Comparison of ENCODE assay signal across 19 mouse cellular contexts in the genomic region with DNA sequence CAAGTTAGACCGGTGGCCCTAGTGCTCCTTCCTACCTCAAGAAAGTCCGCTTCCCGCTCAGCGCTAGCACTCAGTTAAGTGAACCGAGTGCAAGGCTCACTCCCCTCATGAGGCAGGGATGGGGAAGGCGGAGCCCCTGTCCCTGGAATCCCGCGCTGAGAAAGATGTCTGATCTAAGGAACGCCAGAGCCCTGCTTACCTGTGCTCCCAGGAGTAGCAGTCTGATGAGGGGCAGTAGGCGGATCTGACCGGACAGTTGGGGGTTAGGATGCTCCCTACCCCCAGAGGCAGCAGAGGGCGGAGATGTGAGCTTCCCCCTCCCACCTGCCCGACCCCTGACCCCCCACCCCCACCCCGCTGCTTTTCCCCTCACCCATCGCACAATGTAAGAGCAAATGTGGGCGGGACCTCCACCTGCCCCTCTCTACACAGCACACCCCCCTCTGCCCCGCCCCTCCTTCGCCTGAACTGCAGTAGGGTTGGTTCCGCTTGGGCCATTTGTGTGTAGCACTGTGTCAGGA. TPM values are rescaled to one million over a fixed set of nuclear protein-coding genes. Genes with fewer than 3 reads are reported as not detected.
DNase-seq lines count a peak whose midpoint lies in the region; ATAC-seq and TF ChIP-seq lines count a peak whose summit lies in the region.
"Had no signal": no experiment of that assay in that cellular context is flagged by ENCODE, and none has a peak within 500 bp of the region (broad histone marks: within the 10 kb centered on the region; RNA-seq: fewer than 3 reads in every experiment).

Gene Eras (minus strand): TSS at position 338 of the 521 bp plus-strand sequence.

- 14% methylated on average over 17 of the region's 19 CpGs for WGBS in heart, embryonic 13.5 days
- 29% methylated on average over 18 of the region's 19 CpGs for WGBS in kidney, embryonic 16.5 days
- WGBS in kidney, embryonic 14.5 days, result 26% methylated on average over 17 of the region's 19 CpGs

- ATAC-seq in heart, embryonic 13.5 days (ENCODE audit: extremely low read depth, insufficient number of reproducible peaks, low FRiP score, low TSS enrichment), result no peak
- 0 out of 2 replicates have a peak, but pooled peaks have one; percentile 31 for ATAC-seq in kidney, embryonic 16.5 days (ENCODE audit: low FRiP score, low TSS enrichment)
- ATAC-seq in kidney, embryonic 14.5 days (ENCODE audit: low FRiP score, low TSS enrichment), result no peak

- intact Hi-C loops in left cerebral cortex, postnatal 14 days (cut with DNase I), result loop anchor here (10.0 kb wide), 1 partner anchor 206 kb away; the partner anchor contains the start of gene Wdr13

- TF ChIP-seq CTCF in ES-Bruce4 (IDR thresholded peaks at IDR 0.05; ENCODE audit: low read depth, low read length), result no peak
- TF ChIP-seq CTCF in bone marrow macrophage, adult 2 months (IDR thresholded peaks at IDR 0.05; ENCODE audit: low read depth, low read length), result no peak

- no peak within 1 kb of the TSS for H3K9ac ChIP-seq in heart, embryonic 13.5 days
- no peak within 1 kb of the TSS for H3K9ac ChIP-seq in kidney, embryonic 16.5 days (replicated peaks; ENCODE audit: low read length)
- H3K9ac ChIP-seq in kidney, embryonic 14.5 days (ENCODE audit: low read depth, low read length), result no peak within 1 kb of the TSS
- peak within 1 kb of the TSS; percentile 32 for H3K9ac ChIP-seq in ES-Bruce4 (ENCODE audit: low read depth, poor library complexity, severe bottlenecking)
- H3K9ac ChIP-seq: limb, embryonic 13.5 days; liver, embryonic 15.5 days had no signal

- H3K36me3 ChIP-seq in heart, embryonic 13.5 days, result peaks cover 32% of the 10 kb centered on the region
- peaks cover 15% of the 10 kb centered on the region; the same call in 1 of the 2 replicates for H3K36me3 ChIP-seq in kidney, embryonic 16.5 days (ENCODE audit: insufficient read depth, low read length)
- H3K36me3 ChIP-seq in kidney, embryonic 14.5 days (ENCODE audit: control insufficient read depth, insufficient read depth, low read length), result peaks cover 5% of the 10 kb centered on the region; the same call in 1 of the 2 replicates
- H3K36me3 ChIP-seq in ES-Bruce4 (ENCODE audit: control insufficient read depth, insufficient read depth, low read length, poor library complexity, severe bottlenecking), result peaks cover 23% of the 10 kb centered on the region
- H3K36me3 ChIP-seq: liver, embryonic 15.5 days had no signal

- H3K4me2 ChIP-seq in heart, embryonic 13.5 days, result peak within 1 kb of the TSS; percentile 31
- 0 out of 2 replicates have a peak within 1 kb of the TSS, but pooled peaks have one; percentile 1 for H3K4me2 ChIP-seq in kidney, embryonic 16.5 days (replicated peaks; ENCODE audit: low read depth, low read length)
- H3K4me2 ChIP-seq in kidney, embryonic 14.5 days (replicated peaks; ENCODE audit: low read depth, low read length), result no peak within 1 kb of the TSS
- H3K4me2 ChIP-seq: limb, embryonic 13.5 days; liver, embryonic 15.5 days had no signal

- no peak for TF ChIP-seq EP300 in ES-Bruce4 (IDR thresholded peaks at IDR 0.05; ENCODE audit: insufficient read depth, low read depth, low read length)

- H3K4me3 ChIP-seq in heart, embryonic 13.5 days, result peak within 1 kb of the TSS; percentile 14
- H3K4me3 ChIP-seq in kidney, embryonic 16.5 days (ENCODE audit: low read length), result no peak within 1 kb of the TSS
- H3K4me3 ChIP-seq in kidney, embryonic 14.5 days (ENCODE audit: low read length), result no peak within 1 kb of the TSS
- peak within 1 kb of the TSS; percentile 74 for H3K4me3 ChIP-seq in ES-Bruce4 (ENCODE audit: low read depth, low read length)
- peak within 1 kb of the TSS; percentile 17 for H3K4me3 ChIP-seq in bone marrow macrophage, adult 2 months (ENCODE audit: insufficient read depth, low read length)
- H3K4me3 ChIP-seq: limb, embryonic 13.5 days; liver, embryonic 15.5 days had no signal

- no peak for DNase-seq in heart, adult 8-10 months (ENCODE audit: low spot score)
- DNase-seq in left cerebral cortex, postnatal 14 days (ENCODE audit: low spot score in 2 of 2), result no peak
- DNase-seq in ovary, postnatal 10 days (ENCODE audit: low spot score), result no peak
- DNase-seq: adrenal gland, postnatal 10 days; cerebellum, adult 9-11 months; gastrocnemius, postnatal 14 days; kidney, adult 11 months; lung, postnatal 10 days; right cerebral cortex, postnatal 14 days had no signal

- peaks cover 63% of the 10 kb centered on the region for H3K27me3 ChIP-seq in heart, embryonic 13.5 days (replicated peaks)
- H3K27me3 ChIP-seq in kidney, embryonic 16.5 days (ENCODE audit: insufficient read depth, low read length), result peaks cover 38% of the 10 kb centered on the region
- H3K27me3 ChIP-seq in kidney, embryonic 14.5 days (ENCODE audit: control insufficient read depth, insufficient read depth, low read length), result peaks cover 11% of the 10 kb centered on the region; the same call in 1 of the 2 replicates
- H3K27me3 ChIP-seq in ES-Bruce4 (ENCODE audit: control insufficient read depth, insufficient read depth, low read length, poor library complexity, severe bottlenecking), result no peaks in the 10 kb centered on the region

- TF ChIP-seq POLR2A in ES-Bruce4 (IDR thresholded peaks at IDR 0.05; ENCODE audit: insufficient read depth, low read length), result no peak
- no peak for TF ChIP-seq POLR2A in bone marrow macrophage, adult 2 months (IDR thresholded peaks at IDR 0.05; ENCODE audit: borderline replicate concordance, low read depth, low read length)

- no peaks in the 10 kb centered on the region for H3K4me1 ChIP-seq in heart, embryonic 13.5 days
- H3K4me1 ChIP-seq in kidney, embryonic 16.5 days (ENCODE audit: insufficient read depth, low read length), result no peaks in the 10 kb centered on the region
- H3K4me1 ChIP-seq in kidney, embryonic 14.5 days (ENCODE audit: control insufficient read depth, insufficient read depth, low read length), result no peaks in the 10 kb centered on the region
- peaks cover 6% of the 10 kb centered on the region for H3K4me1 ChIP-seq in ES-Bruce4 (ENCODE audit: control insufficient read depth, insufficient read depth, low read length)
- H3K4me1 ChIP-seq in bone marrow macrophage, adult 2 months (ENCODE audit: control insufficient read depth, insufficient read depth, low read length), result no peaks in the 10 kb centered on the region
- H3K4me1 ChIP-seq: limb, embryonic 13.5 days; liver, embryonic 15.5 days had no signal

- no peak within 1 kb of the TSS for H3K27ac ChIP-seq in heart, embryonic 13.5 days (replicated peaks)
- H3K27ac ChIP-seq in kidney, embryonic 16.5 days (ENCODE audit: low read length), result no peak within 1 kb of the TSS
- no peak within 1 kb of the TSS for H3K27ac ChIP-seq in kidney, embryonic 14.5 days (ENCODE audit: low read depth, low read length)
- peak within 1 kb of the TSS; percentile 35 for H3K27ac ChIP-seq in ES-Bruce4 (ENCODE audit: insufficient read depth, low read length)
- no peak within 1 kb of the TSS for H3K27ac ChIP-seq in bone marrow macrophage, adult 2 months (ENCODE audit: insufficient read depth, low read depth, low read length)
- H3K27ac ChIP-seq: limb, embryonic 13.5 days; liver, embryonic 15.5 days had no signal

- H3K9me3 ChIP-seq in heart, embryonic 13.5 days, result no peaks in the 10 kb centered on the region
- no peaks in the 10 kb centered on the region for H3K9me3 ChIP-seq in kidney, embryonic 16.5 days (ENCODE audit: low read length)
- no peaks in the 10 kb centered on the region for H3K9me3 ChIP-seq in kidney, embryonic 14.5 days (ENCODE audit: control insufficient read depth, low read length)
- H3K9me3 ChIP-seq in ES-Bruce4 (replicated peaks; ENCODE audit: control insufficient read depth, insufficient read depth, low read length, poor library complexity, severe bottlenecking), result no peaks in the 10 kb centered on the region
- H3K9me3 ChIP-seq: liver, embryonic 15.5 days had no signal

RNA-seq across cellular contexts. Expression of gene Eras, which starts in this region (rescaled TPM):
- not detected in 2 replicates for polyA plus RNA-seq in heart, embryonic 13.5 days (2015; fragmentation: Nextera tagmentation; extraction: Ambion mirVana)
- total RNA-seq in heart, adult 8-10 months (2022), result not detected
- not detected in 2 replicates for polyA plus RNA-seq in kidney, embryonic 16.5 days (2015; fragmentation: Nextera tagmentation; extraction: Ambion mirVana)
- polyA plus RNA-seq in kidney, embryonic 14.5 days (2014; fragmentation: Nextera tagmentation; extraction: Ambion mirVana), result not detected in 2 replicates
- polyA plus RNA-seq in ES-Bruce4 (2011; ENCODE audit: insufficient read depth, insufficient read length, low read depth, missing spikeins), result 31.2 and 31.7 TPM in 2 replicates
- not detected in 2 replicates for polyA plus RNA-seq in bone marrow macrophage, adult 2 months (2012; ENCODE audit: insufficient read depth, insufficient read length, missing spikeins)
- total RNA-seq in left cerebral cortex, postnatal 14 days (2021), result not detected
- total RNA-seq: adrenal gland, postnatal 10 days; gastrocnemius, postnatal 14 days; MEL had no signal
- polyA plus RNA-seq: heart, postnatal 0 days; limb, embryonic 13.5 days; liver, embryonic 15.5 days; urinary bladder, adult 2 months had no signal

Comparison
In these comparisons a context has a peak if more than half of its experiments do, and no peak if none do; other contexts are left out.
1. RNA of gene Eras (polyA plus RNA-seq): 31.2 to 31.7 TPM in ES-Bruce4; not detected in heart, embryonic 13.5 days, not detected in kidney, embryonic 16.5 days, not detected in kidney, embryonic 14.5 days and not detected in bone marrow macrophage, adult 2 months; every median in the first group is over 10 times any median in the second.
2. Peak in ATAC-seq and H3K4me2 ChIP-seq in kidney, embryonic 16.5 days; RNA of the gene not detected or under 1 TPM.
3. H3K4me3 ChIP-seq: peak in heart, embryonic 13.5 days (single experiment), ES-Bruce4 (single experiment) and bone marrow macrophage, adult 2 months (single experiment); none in kidney, embryonic 16.5 days (single experiment) and kidney, embryonic 14.5 days (single experiment).